Mouse (Mus musculus) embryonic fibroblast, embryonic 13.5 days (primary cell): Measurements from ENCODE around the gene Nup85. TPM values are rescaled to one million over a fixed set of nuclear protein-coding genes. Genes with fewer than 3 reads are reported as not detected.

Experiments
- H3K27ac ChIP-seq: 2 replicates; pipeline ENCODE4 v1.5.1; 2012; ENCODE audit warnings: low read length, control low read depth, inconsistent platforms; ENCODE audit not compliant: insufficient read depth
- H3K4me1 ChIP-seq: 2 replicates; pipeline ENCODE4 v1.6.1; 2011; ENCODE audit warnings: low read length; ENCODE audit not compliant: control insufficient read depth, insufficient read depth
- H3K4me3 ChIP-seq: 2 replicates; pipeline ENCODE4 v1.5.1; 2011; ENCODE audit warnings: mild to moderate bottlenecking, control low read depth, low read length; ENCODE audit not compliant: insufficient read depth
- CTCF ChIP-seq: IDR thresholded peaks from 2 replicates; pipeline ENCODE4 v1.5.1; 2011; ENCODE audit warnings: mild to moderate bottlenecking, control low read depth, low read length, moderate library complexity, borderline replicate concordance; ENCODE audit not compliant: insufficient read depth
- POLR2A ChIP-seq: IDR thresholded peaks from 2 replicates; pipeline ENCODE4 v1.6.1; 2011; ENCODE audit warnings: low read depth, mild to moderate bottlenecking, control low read depth, low read length, moderate library complexity
- polyA plus RNA-seq: library from polyadenylated mRNA; stranded (reverse); fragments of >200 nt; gene quantifications from 2 replicates; pipeline ENCODE4 v1.2.4, GENCODE M21; 2011; ENCODE audit warnings: low read depth; ENCODE audit not compliant: missing spikeins, insufficient read length

Nup85 gene
- polyA plus RNA-seq, 1 experiment, result 81.1 TPM

- Histone ChIP-seq H3K4me1 (no peaks in the 10 kb centered on the region), H3K27ac (no peak overlapping the region), H3K4me3 (no peak overlapping the region)
- TF ChIP-seq POLR2A (no peak), CTCF (no peak)
Measured at GRCm38 (mm10) chr11:115618732-115619516, 54.7 kb downstream of the Nup85 start.

DNA sequence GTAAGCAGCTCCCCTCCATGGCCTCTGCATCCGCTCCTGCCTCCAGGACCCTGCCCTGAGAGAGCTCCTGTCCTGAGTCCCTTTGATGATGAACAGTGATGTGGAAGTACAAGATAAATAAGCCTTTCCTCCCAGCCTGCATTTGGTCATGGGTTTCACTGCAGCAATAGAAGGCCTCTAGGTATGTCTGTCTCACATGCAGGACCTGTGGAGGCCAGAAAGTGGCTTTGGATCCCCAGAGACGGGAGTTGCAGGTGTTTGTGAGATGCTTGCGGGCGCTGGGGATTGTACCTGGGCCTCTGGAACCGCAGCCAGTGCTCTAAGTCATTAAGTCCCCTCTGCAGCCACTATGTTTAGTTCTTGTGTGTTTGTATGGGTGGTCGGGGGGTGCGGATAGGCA lies 55.7 kb downstream of the Nup85 start:
- TF ChIP-seq POLR2A, result no peak
- H3K27ac ChIP-seq, result no peak overlapping the region
- H3K4me1 ChIP-seq, result no peaks in the 10 kb centered on the region
- H3K4me3 ChIP-seq, result no peak overlapping the region

- Histone ChIP-seq H3K27ac (no peak overlapping the region), H3K4me1 (no peaks in the 10 kb centered on the region), H3K4me3 (no peak overlapping the region)
- TF ChIP-seq POLR2A (no peak), CTCF (peak; percentile 10; the same call in 1 of the 2 replicates)
Measured at GRCm38 (mm10) chr11:115623487-115624070, 59.3 kb downstream of the Nup85 start.

DNA sequence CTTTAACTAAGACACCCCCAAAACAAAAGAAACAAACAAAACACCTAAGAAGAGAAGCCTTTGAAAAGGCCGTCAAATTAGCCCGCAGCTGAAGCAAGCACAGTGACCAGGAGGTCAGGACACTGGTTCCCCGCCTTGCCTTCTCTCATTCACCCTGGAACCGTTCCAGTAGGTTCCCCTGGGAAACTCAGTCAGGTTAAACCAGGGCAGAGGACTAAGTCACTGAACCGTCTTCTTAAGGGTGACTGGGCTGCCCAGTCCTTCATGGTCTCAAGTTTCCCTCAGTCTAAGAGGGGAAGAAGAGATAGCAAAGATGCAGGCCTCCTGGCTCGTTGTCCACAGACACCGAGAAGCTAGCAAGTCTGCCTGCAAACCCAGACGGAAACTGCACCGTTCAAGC lies 61.6 kb downstream of the Nup85 start:
- Histone ChIP-seq H3K4me3 (no peak overlapping the region), H3K4me1 (no peaks in the 10 kb centered on the region), H3K27ac (no peak overlapping the region)
- TF ChIP-seq CTCF, result no peak
- TF ChIP-seq POLR2A, result no peak

DNA sequence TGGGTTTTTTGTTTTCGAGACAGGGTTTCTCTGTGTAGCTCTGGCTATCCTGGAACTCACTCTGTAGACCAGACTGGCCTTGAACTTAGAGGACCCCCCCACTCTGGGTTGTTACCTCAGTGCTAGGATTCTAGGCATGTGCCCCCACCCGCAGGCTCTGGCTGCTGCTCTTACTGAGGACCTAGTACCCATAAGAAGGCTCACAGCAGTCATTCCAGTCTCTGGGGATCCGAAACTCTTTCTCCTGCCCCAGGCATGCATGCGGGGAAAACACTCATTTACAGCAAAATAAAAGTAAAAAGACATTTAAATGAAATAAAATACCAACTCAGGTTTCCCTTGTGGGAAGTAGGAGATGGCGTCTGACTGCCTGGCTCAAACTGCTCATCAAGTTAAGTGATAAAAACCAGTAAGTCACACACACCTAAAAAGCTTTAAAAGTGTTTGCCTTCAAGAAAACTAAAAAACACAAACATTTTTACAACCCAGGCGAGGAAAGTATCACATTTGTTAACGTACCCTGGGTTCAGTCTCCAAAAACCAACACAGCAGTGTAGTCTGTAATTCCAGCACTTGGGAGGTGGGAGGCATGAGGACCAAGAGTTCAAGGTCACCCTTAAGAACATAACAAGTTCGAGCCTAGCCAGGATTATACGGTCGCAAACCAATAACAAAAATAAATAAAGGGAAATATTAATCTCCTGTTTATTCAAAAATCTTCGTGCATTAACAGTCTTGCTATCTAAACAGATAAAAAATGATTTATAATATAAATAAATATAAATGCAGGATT lies 62.8 kb downstream of the Nup85 start:
- no peak overlapping the region for H3K27ac ChIP-seq
- H3K4me3 ChIP-seq, result peak overlapping the region; percentile 69
- no peaks in the 10 kb centered on the region for H3K4me1 ChIP-seq
- TF ChIP-seq CTCF, result no peak

DNA sequence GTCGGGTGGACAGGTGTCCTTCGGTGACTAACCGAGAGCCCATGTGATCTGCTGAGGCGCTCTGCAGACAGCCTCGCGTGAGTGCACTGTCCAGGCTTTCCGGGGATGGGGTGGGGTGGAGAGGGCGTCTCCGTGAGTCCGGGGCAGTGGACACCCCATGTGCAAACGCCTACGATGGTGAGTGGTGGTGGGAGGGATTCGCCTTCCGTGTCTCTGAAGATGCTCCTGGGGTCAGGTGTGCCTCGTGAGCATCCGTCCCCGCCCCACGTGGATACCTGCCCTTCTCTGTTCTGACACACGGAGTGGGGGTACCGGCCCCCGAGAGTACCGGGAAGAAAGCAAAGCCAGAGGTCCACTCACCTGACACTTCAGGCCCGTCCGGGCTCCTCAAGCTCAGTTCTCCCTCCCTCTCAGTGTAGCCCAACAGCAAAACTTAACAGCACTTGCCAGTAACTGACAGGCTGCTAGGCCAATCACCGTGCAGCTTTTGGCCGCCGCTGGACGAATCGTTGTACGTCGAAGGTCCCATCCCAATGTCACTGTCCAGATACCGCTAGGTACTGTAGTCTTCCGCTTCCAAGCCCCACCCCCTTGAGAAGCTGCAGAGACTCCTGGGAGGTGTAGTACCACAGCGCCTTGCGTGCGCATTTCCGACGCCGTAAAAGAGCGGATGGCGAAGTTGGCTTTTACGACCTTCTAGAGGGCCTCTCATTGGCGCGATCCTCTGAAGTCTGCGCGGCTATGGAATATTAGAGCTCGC lies 63.7 kb downstream of the Nup85 start, which contains the start of gene Slc25a19:
Gene Slc25a19, minus strand, starts transcription at position 591 of the 760 bp plus-strand sequence.
- Histone ChIP-seq H3K27ac (no peak within 1 kb of the TSS), H3K4me3 (peak within 1 kb of the TSS; percentile 69), H3K4me1 (no peaks in the 10 kb centered on the region)
- TF ChIP-seq POLR2A, result peak; percentile 86
- TF ChIP-seq CTCF, result no peak

DNA sequence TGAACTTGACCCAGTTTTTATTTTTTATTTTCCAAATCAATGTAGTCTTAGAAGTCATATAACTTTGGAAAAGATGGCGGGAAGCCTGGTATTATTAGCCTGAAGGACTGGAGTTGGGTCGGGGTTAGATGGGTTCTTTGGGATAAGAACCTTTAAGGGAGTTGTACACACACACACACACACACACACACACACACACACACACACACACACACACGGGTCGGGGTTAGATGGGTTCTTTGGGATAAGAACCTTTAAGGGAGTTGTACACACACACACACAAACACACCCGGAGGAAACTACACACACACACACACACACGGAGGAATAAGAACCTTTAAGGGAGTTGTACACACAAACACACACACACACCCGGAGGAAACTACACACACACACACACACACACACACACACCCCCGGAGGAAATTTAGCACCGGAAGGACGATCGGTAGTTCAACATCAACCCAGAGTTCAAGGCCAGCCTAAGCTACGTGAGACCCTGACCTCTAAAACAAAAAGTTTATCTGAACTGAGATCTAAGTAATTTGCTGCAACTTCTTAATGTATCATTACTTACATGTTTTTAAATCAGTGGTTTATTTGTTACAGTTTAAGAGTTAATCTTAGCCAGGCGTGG lies 64.3 kb downstream of the Nup85 start:
- Histone ChIP-seq H3K4me1 (no peaks in the 10 kb centered on the region), H3K4me3 (peak overlapping the region; percentile 11), H3K27ac (no peak overlapping the region)
- TF ChIP-seq POLR2A, result 0 out of 2 replicates have a peak, but pooled peaks have one; percentile 31
- no peak for TF ChIP-seq CTCF

DNA sequence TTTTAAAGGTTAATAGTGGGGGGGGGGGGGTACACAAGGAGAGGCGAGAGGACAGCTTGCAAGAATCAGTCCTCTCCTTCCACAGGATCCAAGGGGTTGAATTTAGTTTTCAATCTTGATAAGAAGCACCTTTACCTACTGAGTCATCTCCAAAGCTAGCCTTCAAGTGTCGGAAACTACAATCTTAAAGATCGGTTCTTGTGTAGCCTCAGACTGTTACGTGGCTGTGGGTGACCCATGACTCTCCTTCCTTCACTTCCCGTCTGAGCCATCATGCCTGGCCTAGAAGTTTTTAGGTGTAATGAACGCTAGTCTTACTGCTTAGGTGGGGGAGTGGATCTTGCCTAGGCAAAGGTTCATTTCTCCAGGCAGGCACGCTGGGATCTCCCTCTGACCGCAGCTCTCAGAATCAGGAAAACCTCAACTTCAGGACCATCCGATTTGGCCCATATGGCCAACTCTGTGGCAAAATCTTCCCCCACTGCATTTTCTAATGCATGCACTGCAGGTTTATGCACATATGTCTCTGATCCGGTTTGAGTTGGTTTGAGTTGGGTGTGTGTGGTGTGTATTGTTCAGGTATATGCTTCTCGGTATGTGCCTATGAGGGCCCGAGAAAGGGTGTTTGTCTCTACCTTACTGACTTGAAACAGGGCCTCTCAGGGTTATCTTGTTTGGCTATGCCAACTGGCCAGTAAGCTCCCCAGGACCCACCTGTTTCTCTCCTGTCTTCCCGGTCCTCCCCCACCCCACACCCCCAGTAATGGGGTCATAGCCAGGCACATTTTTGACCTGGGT lies 65.7 kb downstream of the Nup85 start:
- no peak for TF ChIP-seq POLR2A
- TF ChIP-seq CTCF, result no peak
- H3K27ac ChIP-seq, result no peak overlapping the region
- no peaks in the 10 kb centered on the region for H3K4me1 ChIP-seq
- no peak overlapping the region for H3K4me3 ChIP-seq
